Comparison of ENCODE assay signal across 22 mouse cellular contexts in the genomic region with DNA sequence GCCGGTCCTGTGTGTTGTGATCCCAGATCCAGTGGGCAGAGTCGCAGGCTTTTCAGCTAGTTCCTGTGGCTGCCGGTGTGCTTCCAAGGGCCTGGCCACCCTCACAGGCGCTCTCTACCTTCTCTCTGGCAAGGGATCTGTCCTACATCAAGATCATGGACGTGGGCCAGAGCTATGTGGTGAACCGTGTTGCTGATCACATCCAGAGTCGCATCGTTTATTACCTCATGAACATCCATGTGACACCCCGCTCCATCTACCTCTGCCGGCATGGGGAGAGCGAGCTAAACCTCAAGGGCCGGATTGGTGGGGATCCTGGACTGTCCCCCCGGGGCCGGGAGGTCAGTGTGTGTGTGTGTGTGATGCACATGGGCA. TPM values are rescaled to one million over a fixed set of nuclear protein-coding genes. Genes with fewer than 3 reads are reported as not detected.
DNase-seq lines count a peak whose midpoint lies in the region; ATAC-seq lines count a peak whose summit lies in the region.
"Had no signal": no experiment of that assay in that cellular context is flagged by ENCODE, and none has a peak within 500 bp of the region (broad histone marks: within the 10 kb centered on the region; RNA-seq: fewer than 3 reads in every experiment).

No protein-coding gene starts in this region.

- H3K4me2 ChIP-seq in heart, embryonic 12.5 days = peak overlapping the region; percentile 46; the same call in 1 of the 2 replicates
- no peak overlapping the region for H3K4me2 ChIP-seq in intestine, embryonic 16.5 days (ENCODE audit: low read depth, low read length)
- no peak overlapping the region for H3K4me2 ChIP-seq in intestine, embryonic 15.5 days (replicated peaks)
- H3K4me2 ChIP-seq: forebrain, embryonic 12.5 days; midbrain, embryonic 15.5 days had no signal

- no peaks in the 10 kb centered on the region for H3K27me3 ChIP-seq in heart, embryonic 12.5 days (replicated peaks)
- no peaks in the 10 kb centered on the region for H3K27me3 ChIP-seq in intestine, embryonic 16.5 days (replicated peaks; ENCODE audit: control insufficient read depth, insufficient read depth, low read length)
- H3K27me3 ChIP-seq in intestine, embryonic 15.5 days (replicated peaks) = no peaks in the 10 kb centered on the region
- H3K27me3 ChIP-seq: forebrain, embryonic 12.5 days; midbrain, embryonic 15.5 days had no signal

- no peaks in the 10 kb centered on the region for H3K36me3 ChIP-seq in heart, embryonic 12.5 days
- H3K36me3 ChIP-seq in intestine, embryonic 16.5 days (ENCODE audit: control insufficient read depth, insufficient read depth, low read length) = no peaks in the 10 kb centered on the region
- H3K36me3 ChIP-seq in intestine, embryonic 15.5 days = no peaks in the 10 kb centered on the region
- H3K36me3 ChIP-seq: embryonic facial prominence, embryonic 10.5 days had no signal

- H3K9ac ChIP-seq in heart, embryonic 12.5 days = 0 out of 2 replicates have a peak overlapping the region, but pooled peaks have one; percentile 27
- H3K9ac ChIP-seq in intestine, embryonic 16.5 days (ENCODE audit: low read depth, low read length) = 0 out of 2 replicates have a peak overlapping the region, but pooled peaks have one; percentile 13
- no peak overlapping the region for H3K9ac ChIP-seq in intestine, embryonic 15.5 days
- H3K9ac ChIP-seq: forebrain, embryonic 12.5 days; midbrain, embryonic 15.5 days had no signal

- H3K4me3 ChIP-seq in heart, embryonic 12.5 days = no peak overlapping the region
- no peak overlapping the region for H3K4me3 ChIP-seq in intestine, embryonic 16.5 days (ENCODE audit: low read length)
- no peak overlapping the region for H3K4me3 ChIP-seq in intestine, embryonic 15.5 days (replicated peaks)
- H3K4me3 ChIP-seq: embryonic facial prominence, embryonic 10.5 days; forebrain, embryonic 12.5 days; hindbrain, embryonic 10.5 days; midbrain, embryonic 15.5 days; myocyte had no signal

- no peak overlapping the region for H3K27ac ChIP-seq in heart, embryonic 12.5 days (ENCODE audit: poor library complexity, severe bottlenecking)
- no peak overlapping the region for H3K27ac ChIP-seq in intestine, embryonic 16.5 days (ENCODE audit: low read length)
- H3K27ac ChIP-seq in intestine, embryonic 15.5 days = no peak overlapping the region
- H3K27ac ChIP-seq: embryonic facial prominence, embryonic 10.5 days; forebrain, embryonic 12.5 days; hindbrain, embryonic 10.5 days; midbrain, embryonic 15.5 days had no signal

- no peak for DNase-seq in heart, postnatal 25 days (ENCODE audit: low spot score)
- DNase-seq in MN1 (ENCODE audit: low spot score) = peak; percentile 26
- peak; percentile 50 for DNase-seq in gastrocnemius, postnatal 25 days
- no peak for DNase-seq in kidney, adult 8-10 months
- DNase-seq: cerebellum, adult 2 months; kidney, adult 18-20 months; thymus, postnatal 36 days had no signal

- 61% methylated on average over 14 of the region's 14 CpGs for WGBS in heart, embryonic 12.5 days
- WGBS in intestine, embryonic 16.5 days = 78% methylated on average over 14 of the region's 14 CpGs
- WGBS in intestine, embryonic 15.5 days = 64% methylated on average over 14 of the region's 14 CpGs

- H3K9me3 ChIP-seq in heart, embryonic 12.5 days (replicated peaks) = no peaks in the 10 kb centered on the region
- no peaks in the 10 kb centered on the region for H3K9me3 ChIP-seq in intestine, embryonic 16.5 days (ENCODE audit: control insufficient read depth, low read length)
- H3K9me3 ChIP-seq in intestine, embryonic 15.5 days = no peaks in the 10 kb centered on the region
- H3K9me3 ChIP-seq: embryonic facial prominence, embryonic 10.5 days; forebrain, embryonic 12.5 days; hindbrain, embryonic 10.5 days; midbrain, embryonic 15.5 days had no signal

- ATAC-seq in heart, embryonic 12.5 days (ENCODE audit: insufficient number of reproducible peaks, low FRiP score) = no peak
- no peak for ATAC-seq in intestine, embryonic 16.5 days
- ATAC-seq in intestine, embryonic 15.5 days = no peak
- ATAC-seq in inflammation-experienced regulatory T-cells, adult 6 months = no peak
- ATAC-seq: midbrain, embryonic 15.5 days had no signal

- H3K4me1 ChIP-seq in heart, embryonic 12.5 days (replicated peaks) = peaks cover 37% of the 10 kb centered on the region
- H3K4me1 ChIP-seq in intestine, embryonic 16.5 days (ENCODE audit: control insufficient read depth, insufficient read depth, low read length) = peaks cover 4% of the 10 kb centered on the region; the same call in 1 of the 2 replicates
- H3K4me1 ChIP-seq in intestine, embryonic 15.5 days (replicated peaks) = 0 out of 2 replicates have a peak, but pooled peaks cover 5% of the 10 kb centered on the region
- H3K4me1 ChIP-seq: forebrain, embryonic 12.5 days; midbrain, embryonic 15.5 days had no signal

- intact Hi-C loops in heart, postnatal 25 days (cut with DNase I) = no loop called here

RNA-seq across cellular contexts. Expression of a gene that starts 18.7 kb away (rescaled TPM):
- 3.0 and 4.3 TPM in 2 replicates for polyA plus RNA-seq in heart, embryonic 12.5 days (2016; fragmentation: Nextera tagmentation; extraction: Ambion mirVana)
- 1 to 10 TPM; 2.3 to 2.7 TPM for total RNA-seq in heart, postnatal 25 days (2021)
- 15.1 and 21.7 TPM in 2 replicates for polyA plus RNA-seq in intestine, embryonic 16.5 days (2015; fragmentation: Nextera tagmentation; extraction: Ambion mirVana)
- 11.5 and 17.0 TPM in 2 replicates for polyA plus RNA-seq in intestine, embryonic 15.5 days (2015; fragmentation: Nextera tagmentation; extraction: Ambion mirVana)
- total RNA-seq in gastrocnemius, postnatal 25 days (2021) = 10 to 100 TPM; 20.4 to 32.4 TPM
- polyA plus RNA-seq in inflammation-experienced regulatory T-cells, adult 6 months (2017; shearing (Covaris generic)) = 1 to 10 TPM; 2.7 to 4.4 (median 4.2) TPM

RNA-seq across cellular contexts. Expression of a gene that starts 24.5 kb away (rescaled TPM):
- polyA plus RNA-seq in heart, embryonic 12.5 days (2016; fragmentation: Nextera tagmentation; extraction: Ambion mirVana) = not detected in 2 replicates
- not detected for total RNA-seq in heart, postnatal 25 days (2021)
- polyA plus RNA-seq in intestine, embryonic 16.5 days (2015; fragmentation: Nextera tagmentation; extraction: Ambion mirVana) = not detected in 2 replicates
- polyA plus RNA-seq in intestine, embryonic 15.5 days (2015; fragmentation: Nextera tagmentation; extraction: Ambion mirVana) = not detected in 2 replicates
- total RNA-seq in gastrocnemius, postnatal 25 days (2021) = under 1 TPM; 0.23 to 0.24 TPM
- polyA plus RNA-seq in inflammation-experienced regulatory T-cells, adult 6 months (2017; shearing (Covaris generic)) = not detected
- total RNA-seq: common myeloid progenitor, adult 5-6 weeks; layer of hippocampus, postnatal 25 days; left cerebral cortex, postnatal 14 days; megakaryocyte-erythroid progenitor cell, adult 5-6 weeks had no signal
- polyA plus RNA-seq: embryonic facial prominence, embryonic 10.5 days; forebrain, embryonic 12.5 days; hindbrain, embryonic 10.5 days; liver, embryonic 11.5 days; lung, postnatal 0 days; midbrain, embryonic 15.5 days had no signal

RNA-seq across cellular contexts. Expression of a gene that starts 28.1 kb away (rescaled TPM):
- polyA plus RNA-seq in heart, embryonic 12.5 days (2016; fragmentation: Nextera tagmentation; extraction: Ambion mirVana) = 67.5 and 70.3 TPM in 2 replicates
- total RNA-seq in heart, postnatal 25 days (2021) = 10 to 100 TPM; 43.0 to 43.2 TPM
- polyA plus RNA-seq in intestine, embryonic 16.5 days (2015; fragmentation: Nextera tagmentation; extraction: Ambion mirVana) = 162 and 184 TPM in 2 replicates
- polyA plus RNA-seq in intestine, embryonic 15.5 days (2015; fragmentation: Nextera tagmentation; extraction: Ambion mirVana) = 112 and 121 TPM in 2 replicates
- total RNA-seq in gastrocnemius, postnatal 25 days (2021) = 10 to 100 TPM; 12.9 to 21.6 TPM
- polyA plus RNA-seq in inflammation-experienced regulatory T-cells, adult 6 months (2017; shearing (Covaris generic)) = 1,000 to 10,000 TPM; 1,866 to 3,808 (median 3,640) TPM

RNA-seq across cellular contexts. Expression of a gene that starts 49.2 kb away (rescaled TPM):
- 5.8 and 7.1 TPM in 2 replicates for polyA plus RNA-seq in heart, embryonic 12.5 days (2016; fragmentation: Nextera tagmentation; extraction: Ambion mirVana)
- total RNA-seq in heart, postnatal 25 days (2021) = 10 to 100 TPM; 11.9 to 12.9 TPM
- 13.0 and 14.4 TPM in 2 replicates for polyA plus RNA-seq in intestine, embryonic 16.5 days (2015; fragmentation: Nextera tagmentation; extraction: Ambion mirVana)
- 12.5 and 13.4 TPM in 2 replicates for polyA plus RNA-seq in intestine, embryonic 15.5 days (2015; fragmentation: Nextera tagmentation; extraction: Ambion mirVana)
- 10 to 100 TPM in 1 of 2 experiments, 1 to 10 TPM in 1; 9.7 to 10.5 TPM for total RNA-seq in gastrocnemius, postnatal 25 days (2021)
- polyA plus RNA-seq in inflammation-experienced regulatory T-cells, adult 6 months (2017; shearing (Covaris generic)) = 10 to 100 TPM; 42.7 to 50.3 (median 49.9) TPM

RNA-seq across cellular contexts. Expression of a gene that starts 56.9 kb away (rescaled TPM):
- 1.1 and 1.3 TPM in 2 replicates for polyA plus RNA-seq in heart, embryonic 12.5 days (2016; fragmentation: Nextera tagmentation; extraction: Ambion mirVana)
- total RNA-seq in heart, postnatal 25 days (2021) = under 1 TPM; 0.23 to 0.61 TPM
- polyA plus RNA-seq in intestine, embryonic 16.5 days (2015; fragmentation: Nextera tagmentation; extraction: Ambion mirVana) = 0.99 and 1.2 TPM in 2 replicates
- polyA plus RNA-seq in intestine, embryonic 15.5 days (2015; fragmentation: Nextera tagmentation; extraction: Ambion mirVana) = 0.85 and 2.4 TPM in 2 replicates
- 1 to 10 TPM; 1.6 to 3.5 TPM for total RNA-seq in gastrocnemius, postnatal 25 days (2021)
- polyA plus RNA-seq in inflammation-experienced regulatory T-cells, adult 6 months (2017; shearing (Covaris generic)) = under 1 TPM in 2 of 3 experiments, not detected in 1; 0.05 to 0.39 TPM

Comparison
In these comparisons a context has a peak if more than half of its experiments do, and no peak if none do; other contexts are left out.
1. DNase-seq: peak in MN1 (single experiment) and gastrocnemius, postnatal 25 days (single experiment); none in heart, postnatal 25 days (single experiment) and kidney, adult 8-10 months (0 of 2).
2. RNA of a gene that starts 28.1 kb away (polyA plus RNA-seq): 1,866 to 3,808 TPM in inflammation-experienced regulatory T-cells, adult 6 months; 162 to 184 TPM in intestine, embryonic 16.5 days, 112 to 121 TPM in intestine, embryonic 15.5 days and 67.5 to 70.3 TPM in heart, embryonic 12.5 days; every median in the first group is over 10 times any median in the second.